Mouse (Mus musculus) lung, postnatal 14 days (tissue): ENCODE results near the gene Mrpl33.

Experiments used
- DNase-seq: peaks from one replicate; pipeline ENCODE4 v3.0.0; 2021

The Mrpl33 gene

DNA sequence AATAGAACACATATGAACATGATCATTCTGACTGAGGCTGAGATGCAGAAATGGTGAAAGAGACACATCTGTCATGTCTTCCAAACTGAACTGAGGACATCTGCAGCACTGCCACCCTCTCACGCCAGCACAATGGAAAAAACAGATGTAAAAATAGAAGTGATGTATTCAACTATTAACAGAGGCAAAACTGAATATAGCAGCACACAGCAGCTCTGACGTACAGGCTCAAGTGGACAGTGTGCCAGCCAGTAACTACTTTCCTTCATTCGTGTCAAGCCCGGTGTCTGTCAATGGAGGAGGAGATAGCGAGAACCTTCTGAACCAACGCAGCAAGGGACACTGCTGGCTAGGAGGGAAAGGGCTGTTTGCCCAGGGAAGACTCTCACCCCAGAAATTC lies 48.1 kb downstream of the Mrpl33 start:
- no peak for DNase-seq

DNA sequence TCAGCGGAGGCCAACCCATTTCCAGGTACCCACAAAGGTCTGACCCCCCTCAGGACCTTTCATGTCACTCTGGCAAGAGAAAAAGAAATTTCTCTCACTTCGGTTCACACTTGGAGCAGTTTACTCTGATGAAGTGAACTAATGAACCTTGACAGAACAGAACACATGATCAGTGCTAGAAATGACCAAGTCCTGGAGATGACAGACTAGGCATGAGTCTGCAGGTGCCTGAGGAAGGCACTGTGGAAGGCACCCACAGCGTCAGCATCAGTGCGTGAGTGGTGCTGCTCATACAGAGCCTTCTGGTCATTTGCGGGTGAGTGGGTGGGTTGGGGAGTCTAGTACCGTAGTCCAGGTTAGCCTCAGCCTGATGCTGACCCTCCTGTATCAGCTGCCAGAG lies 49.1 kb downstream of the Mrpl33 start:
- DNase-seq: no peak

DNA sequence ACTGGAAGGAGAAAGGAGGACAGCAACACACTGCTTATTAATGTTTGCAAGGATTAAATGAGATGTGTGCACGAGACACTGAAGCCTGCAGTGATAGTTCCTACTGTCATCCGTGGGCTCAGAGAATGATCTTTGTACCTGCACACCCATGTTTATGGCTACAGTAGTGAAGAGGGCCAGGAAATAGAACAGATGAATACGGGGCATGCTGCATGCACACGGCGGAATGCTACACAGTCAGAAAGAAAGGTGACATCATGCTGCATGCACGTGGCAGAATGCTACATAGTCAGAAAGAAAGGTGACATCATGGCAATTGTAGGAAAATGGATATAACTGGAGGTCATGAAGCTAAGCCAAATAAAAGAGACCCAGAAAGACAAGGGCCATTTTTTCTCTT lies 49.8 kb downstream of the Mrpl33 start:
- no peak for DNase-seq

DNA sequence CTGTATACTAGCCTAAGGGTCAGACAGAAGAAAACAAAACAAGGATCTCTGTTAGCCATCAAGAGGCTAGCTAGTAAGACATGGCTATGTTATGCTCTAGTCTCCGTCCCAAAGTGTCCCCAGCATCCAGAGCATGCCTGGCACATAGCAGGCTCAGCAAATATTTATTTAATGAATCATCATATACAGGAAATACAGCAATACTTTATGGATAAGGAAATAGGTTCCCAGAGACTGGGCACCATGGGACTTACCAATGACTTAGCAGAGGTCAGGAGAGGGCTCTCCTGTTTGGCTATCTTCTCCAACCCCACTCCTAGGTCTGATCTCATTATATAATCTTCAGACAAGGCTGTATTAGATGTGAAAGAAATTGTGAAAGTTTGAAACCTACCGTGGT lies 50.6 kb downstream of the Mrpl33 start:
- no peak for DNase-seq

DNA sequence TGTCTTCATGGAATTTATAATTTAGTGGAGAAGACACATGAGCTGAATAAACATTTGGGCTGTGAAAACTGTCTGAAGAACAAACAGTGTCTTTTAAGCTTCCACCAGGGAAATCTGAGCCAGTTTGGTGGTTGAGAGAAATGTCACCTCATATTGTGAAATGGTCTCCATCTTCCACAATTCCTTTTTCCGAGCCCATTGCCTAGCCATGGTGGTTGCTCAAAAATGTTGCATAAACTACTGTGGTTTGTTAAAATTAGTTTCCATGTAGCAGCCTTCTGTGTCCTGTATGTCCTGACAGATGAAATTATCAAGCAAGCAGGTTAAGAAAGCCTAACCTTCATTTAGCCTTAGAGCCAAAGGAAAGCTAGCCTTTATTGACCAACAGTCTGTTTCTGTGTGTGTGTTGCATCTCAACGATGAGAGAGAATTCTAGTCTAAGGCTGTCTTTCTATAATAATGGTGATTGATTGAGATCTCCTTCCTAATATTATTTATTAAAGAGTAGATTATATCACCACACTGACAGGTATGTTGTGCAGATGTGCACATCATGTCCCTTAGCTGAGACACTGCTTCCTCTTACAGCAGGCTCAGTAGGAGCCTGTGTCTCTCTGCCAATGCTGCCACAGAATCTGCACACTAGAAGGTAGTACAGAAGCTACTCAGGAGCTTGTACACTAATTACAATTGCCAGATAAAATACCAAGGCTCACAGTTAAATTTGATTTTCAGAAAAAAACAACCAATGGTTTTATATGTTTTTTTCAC lies 54.0 kb downstream of the Mrpl33 start:
- DNase-seq: no peak

DNA sequence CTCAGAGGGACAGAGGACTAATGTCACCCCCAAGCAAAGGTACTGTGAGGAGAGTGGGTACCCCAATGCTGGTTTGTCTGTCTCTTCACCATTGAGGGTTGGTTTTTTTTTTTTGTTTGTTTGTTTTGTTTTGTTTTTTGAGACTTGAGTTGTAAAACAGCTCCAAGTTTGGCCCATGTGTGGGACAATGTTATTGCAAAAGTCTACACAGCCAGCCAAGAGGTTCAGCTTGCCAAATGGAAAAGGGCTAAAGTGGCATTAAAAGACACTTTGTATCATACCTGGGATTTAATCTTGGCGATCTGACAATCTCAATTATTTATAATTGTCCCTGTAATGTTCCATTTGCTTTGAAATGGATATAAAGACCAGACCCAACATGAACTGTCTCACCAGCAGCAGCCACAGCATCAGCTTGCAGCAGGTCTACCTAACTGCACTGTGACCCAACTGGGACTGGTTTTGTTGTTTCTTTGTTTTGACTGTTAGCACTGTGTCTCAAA lies 59.0 kb downstream of the Mrpl33 start:
- no peak for DNase-seq

DNA sequence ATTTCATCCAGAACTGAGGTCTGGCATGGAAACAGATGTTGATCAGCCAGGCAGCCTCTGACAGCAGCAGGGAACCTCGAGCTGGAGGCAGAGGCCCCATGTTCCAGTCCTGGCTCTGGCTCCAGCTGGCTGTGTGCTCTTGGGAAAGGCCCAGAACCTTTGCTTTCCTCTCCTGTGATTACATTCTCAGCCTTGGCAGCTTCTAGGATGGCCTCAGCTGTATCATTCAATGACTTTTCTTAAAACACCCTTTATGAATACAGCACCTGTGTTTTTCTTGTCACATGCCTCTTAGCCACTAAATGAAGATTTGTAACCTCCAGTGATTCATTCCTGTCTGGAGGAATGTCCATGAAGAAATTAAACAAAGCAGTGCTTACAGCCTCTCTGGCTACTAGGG lies 69.4 kb downstream of the Mrpl33 start:
- DNase-seq: no peak

DNA sequence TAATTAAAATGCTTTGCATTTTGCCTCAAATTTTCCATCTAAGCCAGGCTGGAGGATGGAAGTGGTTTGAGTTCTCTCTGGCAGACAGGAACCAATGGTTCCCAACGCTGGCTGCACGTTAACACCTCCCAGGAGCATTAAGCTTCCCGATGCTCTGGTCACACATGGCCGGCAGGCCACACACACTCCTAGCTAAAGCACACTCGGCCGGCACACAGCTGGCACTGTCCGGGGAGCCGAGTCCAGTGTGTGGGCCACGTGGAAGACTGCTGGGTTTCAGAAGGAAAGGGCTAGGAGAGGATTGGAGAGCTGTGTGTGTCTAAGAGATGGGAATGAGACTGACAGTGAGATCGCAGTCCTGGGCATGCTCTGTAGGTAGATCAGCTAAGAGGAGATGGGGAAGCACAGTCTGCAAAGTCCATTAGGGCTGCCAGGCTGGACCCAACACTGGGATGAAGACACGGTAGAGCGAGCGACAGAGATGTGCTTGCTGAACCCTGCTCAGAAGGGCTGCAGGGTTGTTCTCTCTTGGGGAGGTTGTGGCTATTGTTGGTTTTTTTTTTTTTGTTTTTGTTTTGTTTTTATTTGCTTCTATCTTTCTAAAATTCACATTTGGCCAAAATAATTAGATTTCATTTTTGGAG lies 71.7 kb downstream of the Mrpl33 start:
- DNase-seq: no peak

DNA sequence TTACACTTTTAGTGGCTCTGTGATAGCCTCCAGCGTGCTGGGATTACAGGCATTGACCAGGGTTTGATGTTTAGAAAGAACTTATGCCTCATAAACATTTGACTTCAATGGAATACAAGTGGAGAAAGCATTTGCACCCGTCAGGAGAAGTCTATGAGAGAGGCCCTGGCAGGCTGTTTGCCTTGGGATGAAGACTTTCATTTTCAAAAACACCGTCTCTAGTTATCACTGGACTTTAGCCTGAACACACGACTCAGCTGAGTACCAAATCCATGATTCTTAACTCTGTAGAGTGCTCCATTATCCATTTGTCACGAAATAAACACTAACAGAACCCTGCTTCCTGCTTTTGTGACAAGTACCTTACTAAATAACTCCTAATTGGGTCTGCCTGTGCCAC lies 73.2 kb downstream of the Mrpl33 start:
- no peak for DNase-seq

DNA sequence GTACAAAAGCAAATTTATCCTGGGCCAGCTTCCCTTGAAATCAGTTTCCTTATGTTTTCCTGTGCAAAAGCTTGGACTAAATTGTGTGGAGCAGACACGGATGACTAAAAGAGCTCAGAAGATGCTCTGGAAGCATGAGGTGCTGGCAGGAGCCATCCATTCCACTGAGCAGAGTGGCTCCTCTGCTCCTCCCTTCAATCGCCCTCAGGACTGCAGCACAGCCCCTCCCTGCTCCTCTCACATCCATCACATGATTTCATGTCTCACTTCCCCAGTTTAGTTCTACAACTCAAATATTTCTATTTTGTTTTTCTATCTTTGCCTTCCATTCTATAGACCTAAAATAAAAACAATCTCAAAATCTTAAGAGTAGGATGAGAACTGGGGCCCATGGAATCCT lies 74.4 kb downstream of the Mrpl33 start:
- no peak for DNase-seq

DNA sequence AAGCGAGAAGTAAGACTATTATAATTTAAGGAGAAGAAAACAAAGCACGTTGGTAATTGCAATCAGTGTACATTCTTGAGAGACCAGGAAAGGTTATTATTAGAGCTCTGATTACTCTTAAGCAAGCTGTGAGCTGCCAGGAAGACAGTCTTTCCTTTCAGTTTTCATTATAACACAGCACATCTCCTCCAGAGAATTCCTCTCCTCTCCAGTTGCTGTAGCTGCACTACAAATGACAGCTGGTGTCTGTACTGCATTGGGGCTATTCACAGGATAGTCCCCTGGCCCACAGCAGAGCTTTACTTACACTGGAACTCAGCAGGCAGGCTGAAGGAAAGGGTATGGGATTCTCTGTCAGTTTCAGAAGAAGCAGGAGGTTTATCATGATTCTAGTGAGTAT lies 76.7 kb downstream of the Mrpl33 start:
- DNase-seq: no peak

DNA sequence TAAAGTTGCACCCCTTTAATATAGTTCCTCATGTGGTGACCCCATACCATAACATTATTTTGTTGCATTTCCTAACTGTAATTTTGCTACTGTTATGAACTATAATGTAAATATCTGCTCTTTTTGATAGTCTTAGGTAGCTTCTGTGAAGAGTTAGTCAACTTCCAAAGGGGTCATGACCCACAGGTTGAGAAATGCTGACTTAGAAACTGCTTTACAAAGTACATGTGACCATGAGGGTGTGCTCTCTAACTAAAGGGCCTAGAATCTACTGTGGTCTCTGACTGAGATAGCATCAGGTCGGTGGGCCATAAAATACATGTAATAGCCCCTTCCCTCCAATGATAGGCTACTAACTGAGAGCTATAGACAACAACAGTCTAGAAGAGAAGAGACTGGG lies 81.3 kb downstream of the Mrpl33 start:
- no peak for DNase-seq

DNA sequence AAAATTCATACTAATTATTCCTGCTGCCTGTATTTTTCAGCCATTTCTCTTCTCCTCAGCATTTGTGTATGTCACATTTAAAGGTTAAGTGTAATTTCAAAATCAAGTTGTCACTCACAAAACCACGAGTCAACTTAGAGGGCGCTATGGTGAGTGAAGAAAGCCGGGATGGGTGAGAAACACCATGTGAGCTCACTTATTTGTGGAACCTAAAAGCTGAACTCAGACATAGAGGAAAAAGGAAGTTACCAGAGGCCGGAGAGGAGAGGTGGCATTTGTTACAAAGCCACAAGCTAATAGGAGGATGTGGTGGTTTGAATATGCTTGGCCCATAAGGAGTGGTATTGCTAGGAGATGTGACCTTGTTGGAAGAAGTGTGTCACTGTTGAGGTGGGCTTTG lies 83.4 kb downstream of the Mrpl33 start:
- DNase-seq: no peak

DNA sequence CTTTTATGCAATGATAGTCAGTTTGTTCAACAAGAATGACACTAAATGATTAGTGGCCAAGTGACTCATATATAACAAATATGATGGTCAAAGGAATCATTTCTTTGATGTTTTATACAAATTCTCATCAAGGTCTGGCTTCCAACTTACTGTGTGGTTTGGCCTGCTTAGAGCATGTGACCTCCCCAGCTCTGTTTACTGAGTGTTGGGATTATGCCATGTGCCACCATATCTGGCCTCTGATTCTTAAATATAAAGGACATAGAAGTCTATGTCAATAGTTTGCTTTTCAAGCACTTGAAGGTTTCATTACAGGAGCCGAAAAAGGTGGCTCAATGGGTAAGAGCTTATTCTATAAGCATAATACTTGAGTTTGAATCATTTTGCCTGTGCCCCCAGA lies 85.6 kb downstream of the Mrpl33 start:
- DNase-seq: no peak

DNA sequence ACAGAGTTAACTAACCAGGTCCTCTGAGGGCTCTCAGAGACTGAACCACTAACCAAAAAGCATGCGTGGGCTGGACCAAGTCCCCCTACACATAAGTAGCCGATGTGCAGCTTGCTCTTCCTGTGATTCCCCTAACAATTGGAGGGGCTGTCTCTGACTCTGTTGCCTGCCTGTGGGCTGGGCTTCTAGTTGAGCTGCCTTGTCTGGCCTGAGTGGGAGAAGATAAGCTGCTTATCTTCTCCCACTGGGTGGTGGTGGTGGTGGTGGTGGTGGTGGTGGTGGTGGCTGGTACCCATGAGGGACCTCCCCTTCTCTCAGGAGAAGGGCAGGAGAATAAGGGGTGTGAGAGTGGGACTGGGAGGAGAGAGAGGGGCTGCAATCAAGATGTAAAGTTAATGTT lies 89.3 kb downstream of the Mrpl33 start:
- DNase-seq: no peak

DNA sequence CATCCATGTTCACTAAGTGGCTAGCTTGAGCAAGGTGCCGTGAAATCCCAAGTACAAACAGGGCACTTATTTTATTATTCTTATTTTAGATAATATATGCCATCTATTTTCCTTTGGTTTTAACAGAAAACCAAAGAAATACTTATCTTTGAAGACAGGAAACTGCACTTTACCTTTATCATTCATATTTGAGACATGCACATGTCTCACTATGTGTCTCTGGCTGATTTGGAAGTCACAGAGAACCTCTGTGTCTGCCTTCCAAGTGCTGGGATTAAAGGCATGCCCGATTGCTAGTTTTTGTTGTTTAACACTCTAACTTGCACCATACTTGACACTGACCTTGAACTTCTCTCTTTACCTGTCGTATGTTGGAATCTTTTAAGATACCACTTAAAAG lies 91.2 kb downstream of the Mrpl33 start:
- DNase-seq: no peak

DNA sequence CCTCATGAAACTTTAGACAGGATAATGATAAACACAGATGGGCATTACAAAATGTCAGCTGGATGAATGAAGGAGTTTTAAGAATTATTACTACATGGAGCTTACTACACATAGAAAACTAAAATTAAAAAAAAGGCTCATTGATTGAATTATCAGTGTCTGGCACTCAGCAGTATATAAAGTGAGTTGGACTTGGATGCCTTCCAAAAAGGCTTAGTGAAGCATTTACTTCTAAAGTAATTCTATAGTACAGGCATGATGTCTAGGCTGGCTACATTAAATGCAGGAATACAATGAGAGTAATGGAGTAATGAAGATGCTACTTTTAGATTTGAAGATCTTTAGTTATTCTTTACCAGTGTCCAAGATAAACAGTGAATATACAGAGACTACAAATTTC lies 96.5 kb downstream of the Mrpl33 start:
- no peak for DNase-seq

DNA sequence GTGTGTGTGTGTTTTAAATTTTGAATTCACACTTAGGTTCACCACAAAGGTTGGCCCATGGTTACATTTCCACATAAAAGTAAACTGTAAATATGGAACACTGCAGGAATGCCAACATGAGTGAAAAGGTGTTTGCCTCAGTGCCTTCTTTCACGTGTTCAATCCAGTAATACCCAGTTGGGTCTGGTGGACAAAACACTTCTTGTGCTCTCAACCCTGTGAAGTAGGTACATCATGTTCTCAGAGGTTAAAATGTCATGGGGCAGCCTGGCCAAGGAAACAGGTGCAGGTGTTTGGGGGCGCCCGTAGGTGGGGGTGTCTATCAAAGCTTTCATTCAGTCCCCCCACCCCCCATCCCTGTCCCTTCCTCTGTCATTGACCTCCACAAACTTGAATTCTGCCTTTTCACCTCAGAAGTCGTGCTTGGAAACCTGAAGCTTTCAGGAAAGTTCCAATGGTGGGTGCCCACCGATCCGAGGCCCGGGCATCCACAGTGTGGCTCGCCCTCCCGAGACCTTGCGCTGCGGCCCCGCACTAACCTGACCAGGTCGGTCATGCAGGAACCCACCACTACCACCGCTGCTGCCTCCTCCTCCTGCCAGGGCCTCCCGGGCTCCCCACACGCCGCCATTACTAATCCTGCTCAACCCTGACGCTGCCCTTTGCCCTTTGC lies 100.4 kb downstream of the Mrpl33 start, which contains the start of gene Rbks:
Gene Rbks (minus strand): TSS at position 657 of the 673 bp plus-strand sequence.
- no peak for DNase-seq

DNA sequence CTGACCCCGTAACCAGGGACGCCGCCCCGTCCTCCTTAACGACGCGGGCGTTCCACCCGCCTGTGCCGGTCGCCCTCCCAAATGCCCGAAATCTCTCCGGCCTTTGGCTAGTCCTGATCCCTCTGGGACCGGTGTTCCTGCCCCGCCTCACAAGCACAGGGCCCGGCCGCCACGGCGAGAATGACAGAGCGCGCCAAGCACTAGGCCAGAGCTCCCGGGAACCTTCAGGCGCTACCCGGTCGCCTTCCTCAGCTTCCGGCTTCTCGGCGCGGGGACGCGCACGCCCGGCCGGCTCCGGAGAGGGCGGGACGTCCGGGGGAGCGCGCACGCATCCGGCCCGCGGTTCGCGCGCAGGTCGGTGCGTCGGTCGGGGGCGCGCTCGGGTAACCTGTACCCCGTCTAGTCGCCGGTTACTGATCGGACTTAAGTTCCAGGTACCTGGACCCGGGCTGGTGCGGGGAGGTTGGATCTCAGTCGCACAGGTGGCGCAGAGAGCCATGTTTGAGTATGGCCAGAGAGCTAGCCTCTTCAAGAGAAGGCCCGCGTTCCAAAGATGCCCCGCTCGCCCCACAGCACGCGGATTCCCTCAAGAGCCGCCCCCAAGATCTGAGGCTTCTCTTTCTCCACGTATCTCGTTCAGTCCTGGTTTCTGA lies 101.0 kb downstream of the Mrpl33 start, which contains the start of gene Babam2:
Gene Babam2 (plus strand): TSS at position 41 of the 653 bp plus-strand sequence.
- DNase-seq: peak; percentile 91

DNA sequence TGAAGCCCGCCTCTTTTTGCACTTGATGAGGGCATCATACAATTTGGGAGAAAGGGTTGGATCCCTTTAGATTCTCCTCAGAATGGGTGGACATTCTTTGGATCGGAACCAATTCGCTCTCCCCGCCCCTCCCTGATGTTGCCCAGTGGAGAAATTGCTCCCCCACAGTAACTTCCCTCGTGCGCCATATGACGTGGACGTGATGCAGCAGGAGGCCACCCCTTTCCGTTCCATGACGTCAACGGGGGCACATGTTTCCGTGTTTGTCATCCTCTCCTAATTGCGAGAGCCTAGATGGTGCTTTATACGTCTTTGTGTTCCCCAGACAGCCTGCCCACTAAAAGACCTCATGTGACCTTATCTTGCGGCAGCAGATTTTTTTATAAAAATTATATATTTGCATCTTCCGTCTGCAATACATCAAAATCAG lies 101.6 kb downstream of the Mrpl33 start:
- DNase-seq: peak; percentile 86

DNA sequence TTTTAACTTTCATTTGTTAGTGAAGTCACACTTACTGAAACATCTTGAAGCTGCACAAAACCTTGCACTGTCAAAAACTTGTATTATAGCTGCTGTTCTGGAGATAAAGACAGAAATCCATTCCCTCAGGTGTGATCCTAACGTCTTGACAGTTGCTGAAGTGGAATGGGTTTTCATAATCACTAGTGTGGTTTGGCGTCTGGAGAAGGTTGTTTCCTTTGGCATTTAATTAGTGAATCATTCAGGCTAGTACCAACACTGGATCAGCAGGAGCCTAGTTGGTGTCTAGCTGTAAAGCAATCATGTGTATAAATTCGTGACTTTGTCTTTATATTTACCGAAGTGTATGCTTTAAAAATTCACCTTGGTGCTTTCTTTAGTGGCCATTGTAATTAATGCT lies 102.2 kb downstream of the Mrpl33 start:
- DNase-seq: no peak

DNA sequence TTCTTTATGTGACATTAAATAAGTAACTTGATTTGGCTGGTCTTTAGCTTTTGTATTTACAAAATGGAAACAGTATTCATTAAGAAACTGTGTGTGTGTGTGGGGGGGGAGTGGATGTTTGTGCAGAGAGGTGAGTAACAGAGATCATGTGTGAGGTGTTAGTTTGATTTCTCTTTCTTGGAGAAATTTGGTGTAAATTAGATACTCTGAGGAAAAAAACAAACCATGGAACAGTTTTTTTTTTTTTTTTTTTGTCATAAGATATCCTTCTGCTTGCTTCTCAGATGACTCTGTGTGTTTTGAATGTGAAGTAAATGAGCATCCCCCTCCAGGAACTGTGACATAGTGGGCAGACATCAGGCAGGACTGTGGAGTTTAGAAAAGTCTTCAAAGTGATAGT lies 102.7 kb downstream of the Mrpl33 start:
- DNase-seq: no peak

DNA sequence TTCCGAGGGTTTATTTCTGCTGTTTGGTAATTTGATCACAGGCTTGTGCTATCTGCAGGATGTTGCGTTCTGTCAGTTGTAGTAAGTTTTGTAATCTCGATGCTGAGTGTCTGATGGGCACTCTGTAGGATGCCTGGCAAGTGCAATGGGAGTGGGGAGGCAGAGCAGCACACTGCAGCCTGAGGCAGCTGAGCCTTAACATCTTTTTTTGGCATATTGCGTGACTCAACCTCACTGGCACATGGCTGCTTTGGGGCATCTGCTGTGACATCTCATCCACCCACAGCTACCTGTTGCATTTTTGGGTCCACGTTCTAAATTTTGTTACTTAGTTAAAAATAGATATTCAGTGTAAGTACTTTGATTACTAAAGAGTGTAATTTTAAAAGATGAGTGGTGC lies 108.2 kb downstream of the Mrpl33 start:
- DNase-seq: no peak
